Mouse (Mus musculus) MEL (cell line): ENCODE data around the gene Pla2g10. TPM values are rescaled to one million over a fixed set of nuclear protein-coding genes. Genes with fewer than 3 reads are reported as not detected.
"Not testable (repeated sequence)": the region's sequence is repeated elsewhere in the genome, so short reads cannot be mapped to it uniquely, and the experiment has no call there.

Experiments
- DNase-seq: peaks from one replicate; pipeline ENCODE4 v3.0.0; 2011; ENCODE audit warnings: low read depth, low spot score
- H3K27ac ChIP-seq: 2 replicates; pipeline ENCODE4 v1.5.1; 2012; ENCODE audit warnings: low read depth, mild to moderate bottlenecking, control low read depth, low read length, moderate library complexity; ENCODE audit not compliant: control insufficient read depth
- H3K27me3 ChIP-seq, 2 experiments: fragments of 150-350 bp in 1 of 2; sonication (generic) in 1 of 2; 2 replicates each; pipeline ENCODE4 v1.6.1; 2012; ENCODE audit warnings: low read length in 2 of 2, mild to moderate bottlenecking in 2 of 2, improper control_type of control experiment in 1 of 2, moderate library complexity in 1 of 2; ENCODE audit not compliant: insufficient read depth in 2 of 2, control insufficient read depth in 1 of 2
- H3K36me3 ChIP-seq, 2 experiments: 2 replicates each; pipeline ENCODE4 v1.6.1; 2012 to 2014; ENCODE audit warnings: low read length in 2 of 2, improper control_type of control experiment in 1 of 2, inconsistent platforms in 1 of 2, mild to moderate bottlenecking in 1 of 2; ENCODE audit not compliant: insufficient read depth in 2 of 2, control insufficient read depth in 1 of 2
- H3K4me1 ChIP-seq, 2 experiments: fragments of 150-350 bp in 1 of 2; sonication (generic) in 1 of 2; 2 replicates each; pipeline ENCODE4 v1.6.1; 2012; ENCODE audit warnings: low read length in 2 of 2, improper control_type of control experiment in 1 of 2, mild to moderate bottlenecking in 1 of 2; ENCODE audit not compliant: insufficient read depth in 2 of 2, control insufficient read depth in 1 of 2
- H3K4me3 ChIP-seq, 2 experiments: fragments of 150-350 bp in 1 of 2; sonication (generic) in 1 of 2; 2 replicates each; pipeline ENCODE4 v1.5.1; 2012; ENCODE audit warnings: low read depth in 2 of 2, low read length in 2 of 2, mild to moderate bottlenecking in 2 of 2, moderate library complexity in 2 of 2, control low read depth in 1 of 2, improper control_type of control experiment in 1 of 2; ENCODE audit not compliant: control insufficient read depth in 1 of 2, insufficient read depth in 1 of 2
- H3K79me2 ChIP-seq: 2 replicates; pipeline ENCODE4 v1.6.1; 2012; ENCODE audit warnings: mild to moderate bottlenecking, low read length, moderate library complexity; ENCODE audit not compliant: control insufficient read depth, poor library complexity, insufficient read depth
- H3K9ac ChIP-seq: 2 replicates; pipeline ENCODE4 v1.6.1; 2012; ENCODE audit warnings: low read depth, mild to moderate bottlenecking, control low read depth, low read length, moderate library complexity; ENCODE audit not compliant: control insufficient read depth, poor library complexity, severe bottlenecking
- H3K9me3 ChIP-seq: fragments of 150-350 bp; sonication (generic); replicated peaks from 2 replicates; pipeline ENCODE4 v1.6.1; 2012; ENCODE audit warnings: mild to moderate bottlenecking, low read length, improper control_type of control experiment, moderate library complexity; ENCODE audit not compliant: insufficient read depth
- EP300 ChIP-seq, 2 experiments: IDR thresholded peaks; 2 replicates each; pipeline ENCODE4 v1.6.1; 2011; ENCODE audit warnings: improper control_type of control experiment in 2 of 2, low read length in 2 of 2, low read depth in 1 of 2, mild to moderate bottlenecking in 1 of 2
- GATA1 ChIP-seq: IDR thresholded peaks from 2 replicates; pipeline ENCODE4 v1.6.1; 2011; ENCODE audit warnings: low read depth, low read length, improper control_type of control experiment
- MYB ChIP-seq: IDR thresholded peaks from 2 replicates; pipeline ENCODE4 v1.6.1; 2011; ENCODE audit warnings: mild to moderate bottlenecking, low read depth, low read length, improper control_type of control experiment
- POLR2AphosphoS2 ChIP-seq: IDR thresholded peaks from 2 replicates; pipeline ENCODE4 v1.6.1; 2011; ENCODE audit warnings: low read length, improper control_type of control experiment
- POLR2AphosphoS5 ChIP-seq: IDR thresholded peaks from 2 replicates; pipeline ENCODE4 v1.6.1; 2012; ENCODE audit warnings: low read depth, borderline replicate concordance, mild to moderate bottlenecking, inconsistent platforms, low read length, moderate library complexity, mixed read lengths
- TAL1 ChIP-seq: IDR thresholded peaks from 2 replicates; pipeline ENCODE4 v1.6.1; 2012; ENCODE audit warnings: mild to moderate bottlenecking, inconsistent platforms, low read length, moderate library complexity, mixed read lengths
- TCF12 ChIP-seq: IDR thresholded peaks from 2 replicates; pipeline ENCODE4 v1.6.1; 2014; ENCODE audit warnings: low read depth, mild to moderate bottlenecking, inconsistent platforms, low read length, improper control_type of control experiment, moderate library complexity
- polyA plus RNA-seq, 2 experiments: library from polyadenylated mRNA; stranded (reverse) in 1 of 2; unstranded in 1 of 2; fragments of >175 nt in 1 of 2; fragments of >200 nt in 1 of 2; gene quantifications; 2 replicates each; pipeline versions ENCODE4 v1.2.1 to v1.2.4; 2012; ENCODE audit warnings: low replicate concordance in 2 of 2, low read depth in 1 of 2; ENCODE audit not compliant: insufficient read length in 2 of 2, insufficient read depth in 1 of 2, missing spikeins in 1 of 2
- total RNA-seq: library from RNA; depleted of rRNA; stranded (reverse); fragments of 300-350 nt; gene quantifications from 2 replicates; pipeline ENCODE4 v1.2.3, GENCODE M21; 2012; rRNA removed

The Pla2g10 gene
- total RNA-seq (not detected in 2 replicates), polyA plus RNA-seq (not detected)

GRCm38 (mm10) chr16:13730285-13731255 lies at the start of gene Pla2g10:
Pla2g10 (minus strand) TSS chr16:13730983.
- TF ChIP-seq TCF12, result 0 out of 2 replicates have a peak, but pooled peaks have one; percentile 14
- 0 out of 4 replicates have a peak, but pooled peaks of 1 of the 2 experiments have one; percentile 28 for TF ChIP-seq EP300 (IDR thresholded peaks at IDR 0.05; ENCODE audit: low read depth in 1 of 2, low read length in 2 of 2)
- TF ChIP-seq GATA1, result peak; percentile 35; the same call in 1 of the 2 replicates
- TF ChIP-seq POLR2AphosphoS5, result no peak
- TF ChIP-seq POLR2AphosphoS2, result no peak
- peak; percentile 61 for TF ChIP-seq TAL1
- no peak for TF ChIP-seq MYB
- TF ChIP-seq, all 39 proteins: peak for 4
- Histone ChIP-seq H3K4me3 (peak within 1 kb of the TSS in 1 of 2 experiments; percentile 19; a peak in 1 of 4 replicates), H3K79me2 (no peaks in the 10 kb centered on the region), H3K9me3 (no peaks in the 10 kb centered on the region), H3K27me3 (no peaks in the 10 kb centered on the region; a peak in 1 of 4 replicates), H3K9ac (no peak within 1 kb of the TSS), H3K36me3 (peaks cover 0 to 2% of the 10 kb centered on the region in 2 experiments; a peak in 1 of 4 replicates), H3K4me1 (peaks cover 2 to 4% of the 10 kb centered on the region in 2 experiments; a peak in 2 of 4 replicates), H3K27ac (no peak within 1 kb of the TSS)
- peak; percentile 28 for DNase-seq

- H3K27me3 ChIP-seq, H3K79me2 ChIP-seq, H3K4me1 ChIP-seq, H3K9ac ChIP-seq, H3K36me3 ChIP-seq, H3K27ac ChIP-seq, H3K4me3 ChIP-seq, DNase-seq, H3K9me3 ChIP-seq: not testable (repeated sequence)
These were observed 43.9 kb upstream of the Pla2g10 start for GRCm38 (mm10) chr16:13774651-13775050.

- not testable (repeated sequence) for H3K36me3 ChIP-seq, H3K4me1 ChIP-seq, H3K9ac ChIP-seq, H3K4me3 ChIP-seq, DNase-seq, H3K27me3 ChIP-seq, H3K27ac ChIP-seq, H3K79me2 ChIP-seq, H3K9me3 ChIP-seq
These were observed 43.2 kb upstream of the Pla2g10 start for GRCm38 (mm10) chr16:13774011-13774410.

GRCm38 (mm10) chr16:13772051-13772450 lies 41.3 kb upstream of the Pla2g10 start:
- not testable (repeated sequence) for H3K79me2 ChIP-seq, H3K27ac ChIP-seq, H3K4me1 ChIP-seq, H3K36me3 ChIP-seq, H3K9me3 ChIP-seq, DNase-seq, H3K4me3 ChIP-seq, H3K27me3 ChIP-seq, H3K9ac ChIP-seq

GRCm38 (mm10) chr16:13771603-13772002 lies 40.8 kb upstream of the Pla2g10 start:
- not testable (repeated sequence) for H3K79me2 ChIP-seq, H3K4me1 ChIP-seq, DNase-seq, H3K27ac ChIP-seq, H3K36me3 ChIP-seq, H3K9ac ChIP-seq, H3K9me3 ChIP-seq, H3K4me3 ChIP-seq, H3K27me3 ChIP-seq
